Mouse (Mus musculus) myocyte (in vitro differentiated cells): ENCODE measurements around the gene Bahd1. TPM values are rescaled to one million over a fixed set of nuclear protein-coding genes. Genes with fewer than 3 reads are reported as not detected.

ENCODE experiments used
- H3K27me3 ChIP-seq: one replicate; pipeline ENCODE4 v1.6.1; 2011; ENCODE audit not compliant: control insufficient read depth, insufficient read depth, insufficient read length
- H3K36me3 ChIP-seq: one replicate; pipeline ENCODE4 v1.6.1; 2011; ENCODE audit not compliant: control insufficient read depth, insufficient read depth
- H3K4me2 ChIP-seq: one replicate; pipeline ENCODE4 v1.6.1; 2011; ENCODE audit warnings: low read depth, control low read depth
- H3K4me3 ChIP-seq: one replicate; pipeline ENCODE4 v1.5.1; 2011; ENCODE audit warnings: mild to moderate bottlenecking, control low read depth, moderate library complexity
- H3K79me2 ChIP-seq: one replicate; pipeline ENCODE4 v1.6.1; 2011; ENCODE audit not compliant: control insufficient read depth, insufficient read depth
- H3ac ChIP-seq: one replicate; pipeline ENCODE4 v1.6.1; 2011; ENCODE audit not compliant: control insufficient read depth, insufficient read length
- CEBPB ChIP-seq: IDR thresholded peaks from 2 replicates; pipeline ENCODE4 v1.6.1; 2011; ENCODE audit warnings: mild to moderate bottlenecking, moderate library complexity; ENCODE audit not compliant: poor library complexity, insufficient read depth, severe bottlenecking
- E2F4 ChIP-seq: IDR thresholded peaks from one replicate; pipeline ENCODE4 v1.6.1; 2011; ENCODE audit warnings: mild to moderate bottlenecking, control low read depth, moderate library complexity; ENCODE audit not compliant: insufficient read depth
- MAX ChIP-seq: IDR thresholded peaks from one replicate; pipeline ENCODE4 v1.6.1; 2011; ENCODE audit warnings: low read depth, mild to moderate bottlenecking, control low read depth
- MYOD1 ChIP-seq, 3 experiments: IDR thresholded peaks; one replicate each; pipeline ENCODE4 v1.6.1; 2011; ENCODE audit warnings: control low read depth in 2 of 3, low read depth in 2 of 3, mild to moderate bottlenecking in 2 of 3, moderate library complexity in 1 of 3; ENCODE audit not compliant: insufficient read length in 2 of 3, control insufficient read depth in 1 of 3
- MYOG ChIP-seq, 3 experiments: IDR thresholded peaks; one replicate each; pipeline ENCODE4 v1.6.1; 2011; ENCODE audit warnings: control low read depth in 2 of 3, low read depth in 2 of 3, mild to moderate bottlenecking in 2 of 3; ENCODE audit not compliant: insufficient read length in 2 of 3, control insufficient read depth in 1 of 3, insufficient read depth in 1 of 3
- POLR2A ChIP-seq: IDR thresholded peaks from one replicate; pipeline ENCODE4 v1.6.1; 2011; ENCODE audit warnings: low read depth, mild to moderate bottlenecking, control low read depth, moderate library complexity; ENCODE audit not compliant: insufficient read length
- POLR2AphosphoS2 ChIP-seq: IDR thresholded peaks from one replicate; pipeline ENCODE4 v1.6.1; 2011; ENCODE audit warnings: low read depth, control low read depth; ENCODE audit not compliant: insufficient read length
- REST ChIP-seq: IDR thresholded peaks from one replicate; pipeline ENCODE4 v1.6.1; 2011; ENCODE audit warnings: mild to moderate bottlenecking, control low read depth, moderate library complexity; ENCODE audit not compliant: insufficient read depth, insufficient read length
- SRF ChIP-seq: IDR thresholded peaks from one replicate; pipeline ENCODE4 v1.6.1; 2011; ENCODE audit warnings: low read depth; ENCODE audit not compliant: control insufficient read depth, insufficient read length
- TCF12 ChIP-seq: IDR thresholded peaks from one replicate; pipeline ENCODE4 v1.6.1; 2011; ENCODE audit warnings: mild to moderate bottlenecking, control low read depth; ENCODE audit not compliant: poor library complexity, insufficient read depth, severe bottlenecking
- TCF3 ChIP-seq: IDR thresholded peaks from one replicate; pipeline ENCODE4 v1.6.1; 2011; ENCODE audit warnings: low read depth, control low read depth; ENCODE audit not compliant: insufficient read length
- USF1 ChIP-seq: IDR thresholded peaks from one replicate; pipeline ENCODE4 v1.6.1; 2011; ENCODE audit warnings: low read depth, mild to moderate bottlenecking, control low read depth, moderate library complexity
- polyA plus RNA-seq: library from polyadenylated mRNA; unstranded; fragments of >200 nt; fragmentation: generic; extraction: Trizol; gene quantifications from one replicate; pipeline ENCODE4 v1.2.1, GENCODE M21; 2012; ENCODE audit warnings: missing spikeins

Bahd1 gene
- polyA plus RNA-seq, 1 experiment, result 12.0 TPM

DNA sequence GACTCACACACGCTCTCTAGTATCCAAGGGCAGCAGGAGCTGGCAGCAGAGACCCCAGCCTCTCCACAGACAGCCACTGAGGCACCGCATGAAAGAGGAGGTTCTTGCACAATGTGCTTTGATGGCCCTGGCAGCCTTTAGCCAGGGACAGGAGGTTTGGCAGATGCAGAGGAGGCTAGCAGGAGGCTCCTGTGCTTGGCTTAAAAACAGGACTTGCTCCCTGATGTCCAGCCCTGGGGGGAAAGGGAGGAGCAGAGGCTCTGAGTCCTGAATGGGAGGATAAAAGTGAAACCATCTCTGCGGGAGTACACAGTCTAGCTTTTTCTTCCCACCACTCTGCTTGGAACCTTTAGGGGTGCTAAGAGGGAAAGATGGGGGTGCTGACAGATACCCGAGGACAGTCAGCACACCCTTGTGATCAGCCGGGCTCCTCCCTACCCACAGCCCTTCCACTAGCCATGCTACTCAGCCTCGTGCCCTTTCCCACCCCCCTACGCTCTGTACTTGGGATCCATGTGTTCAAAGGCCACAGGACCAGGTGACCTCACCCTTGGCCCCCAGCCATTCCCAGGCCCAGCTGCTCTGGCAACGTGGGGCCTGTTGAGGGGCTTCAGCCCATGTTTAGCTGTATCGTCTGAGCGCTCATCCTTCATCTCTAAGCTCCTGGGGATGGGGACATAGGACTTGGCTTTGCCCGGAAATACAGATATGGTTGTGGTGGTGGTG is 13.5 kb downstream of the Bahd1 start:
- Histone ChIP-seq H3K79me2 (peaks cover 9% of the 10 kb centered on the region), H3K36me3 (no peaks in the 10 kb centered on the region), H3K27me3 (no peaks in the 10 kb centered on the region), H3K4me3 (no peak overlapping the region), H3ac (no peak overlapping the region), H3K4me2 (no peak overlapping the region)
- TF ChIP-seq MYOD1 (IDR thresholded peaks at IDR 0.05; ENCODE audit: control insufficient read depth in 1 of 3, insufficient read length in 2 of 3, low read depth in 2 of 3) (no peak), POLR2AphosphoS2 (no peak), MYOG (IDR thresholded peaks at IDR 0.05; ENCODE audit: control insufficient read depth in 1 of 3, insufficient read depth in 1 of 3, insufficient read length in 2 of 3, low read depth in 2 of 3) (no peak), MAX (no peak), E2F4 (no peak), USF1 (no peak), TCF12 (no peak), REST (no peak), SRF (no peak), TCF3 (no peak), CEBPB (no peak), POLR2A (no peak)

DNA sequence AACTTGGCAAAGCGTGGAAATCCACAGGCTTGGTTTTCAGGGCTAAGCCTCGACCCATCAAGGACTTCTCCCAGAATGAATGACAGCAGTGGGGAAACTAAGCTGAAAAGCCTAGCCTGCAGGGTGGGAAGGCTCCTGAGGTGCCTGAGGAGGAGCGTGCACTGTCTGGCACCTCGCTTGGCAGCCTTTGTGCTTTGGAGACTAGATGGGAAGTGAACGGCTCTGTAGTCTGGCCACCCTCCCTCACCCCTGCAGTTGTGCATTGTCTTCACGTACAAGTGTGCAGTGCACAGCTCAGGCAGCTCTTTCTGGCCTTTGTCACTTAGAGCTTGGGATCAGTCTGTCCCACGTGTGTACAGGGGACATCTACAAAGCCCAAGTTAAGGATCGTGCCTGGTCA is 14.5 kb downstream of the Bahd1 start:
- H3K27me3 ChIP-seq, result no peaks in the 10 kb centered on the region
- TF ChIP-seq TCF3 (no peak), MYOG (IDR thresholded peaks at IDR 0.05; ENCODE audit: control insufficient read depth in 1 of 3, insufficient read depth in 1 of 3, insufficient read length in 2 of 3, low read depth in 2 of 3) (no peak), MYOD1 (IDR thresholded peaks at IDR 0.05; ENCODE audit: control insufficient read depth in 1 of 3, insufficient read length in 2 of 3, low read depth in 2 of 3) (no peak), REST (no peak), E2F4 (no peak), SRF (no peak), CEBPB (no peak), TCF12 (no peak), MAX (no peak), POLR2A (no peak), USF1 (no peak), POLR2AphosphoS2 (no peak)
- no peak overlapping the region for H3K4me2 ChIP-seq
- peaks cover 8% of the 10 kb centered on the region for H3K79me2 ChIP-seq
- no peak overlapping the region for H3ac ChIP-seq
- no peak overlapping the region for H3K4me3 ChIP-seq
- H3K36me3 ChIP-seq, result no peaks in the 10 kb centered on the region

DNA sequence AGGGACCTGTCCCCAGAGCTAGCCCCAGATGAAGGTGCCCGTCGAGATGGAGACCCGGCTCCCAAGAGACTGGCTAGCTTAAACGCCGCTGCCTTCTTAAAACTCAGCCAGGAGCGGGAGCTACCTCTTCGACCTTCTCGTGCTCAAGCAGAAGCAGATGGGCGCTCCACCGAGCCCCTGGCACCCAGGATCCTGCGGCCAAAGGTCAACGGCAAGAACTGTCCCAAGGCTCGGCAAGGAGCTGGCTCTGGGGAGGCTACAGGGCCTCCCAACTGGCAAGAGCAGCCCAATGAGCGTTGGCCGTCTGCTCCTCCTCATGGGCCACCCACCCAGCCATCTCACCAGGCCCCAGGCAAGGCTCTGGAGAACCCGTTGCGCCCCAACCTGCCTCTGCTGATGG is 16.3 kb downstream of the Bahd1 start:
- Histone ChIP-seq H3K36me3 (peaks cover 2% of the 10 kb centered on the region), H3K4me2 (no peak overlapping the region), H3K4me3 (no peak overlapping the region), H3K79me2 (peaks cover 5% of the 10 kb centered on the region), H3ac (no peak overlapping the region), H3K27me3 (no peaks in the 10 kb centered on the region)
- TF ChIP-seq MAX, result no peak
- no peak for TF ChIP-seq SRF
- TF ChIP-seq MYOD1 (IDR thresholded peaks at IDR 0.05; ENCODE audit: control insufficient read depth in 1 of 3, insufficient read length in 2 of 3, low read depth in 2 of 3), result no peak
- no peak for TF ChIP-seq TCF3
- no peak for TF ChIP-seq REST
- no peak for TF ChIP-seq E2F4
- no peak for TF ChIP-seq CEBPB
- TF ChIP-seq POLR2AphosphoS2, result no peak
- no peak for TF ChIP-seq TCF12
- TF ChIP-seq MYOG (IDR thresholded peaks at IDR 0.05; ENCODE audit: control insufficient read depth in 1 of 3, insufficient read depth in 1 of 3, insufficient read length in 2 of 3, low read depth in 2 of 3), result no peak
- no peak for TF ChIP-seq USF1
- no peak for TF ChIP-seq POLR2A

DNA sequence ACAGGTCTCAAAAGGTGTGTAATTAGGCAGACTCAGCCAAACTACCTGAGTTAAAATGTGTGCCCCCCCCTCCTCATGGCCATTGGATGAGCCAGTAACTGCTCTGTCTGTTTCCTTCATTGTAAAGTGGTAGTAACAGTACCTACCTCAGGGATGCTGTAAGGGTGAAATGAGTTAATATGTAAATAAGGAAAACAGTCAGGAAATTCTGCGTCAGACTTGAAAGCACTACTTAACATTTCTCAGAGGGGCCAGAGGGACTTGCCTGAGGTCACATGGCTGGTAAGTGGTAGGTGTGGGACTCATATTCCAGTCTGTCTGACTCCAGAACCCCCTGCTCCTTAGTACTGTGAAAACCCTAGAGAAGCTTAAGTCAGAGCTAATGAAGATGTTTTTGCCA is 18.4 kb downstream of the Bahd1 start:
- H3K27me3 ChIP-seq, result no peaks in the 10 kb centered on the region
- TF ChIP-seq E2F4 (no peak), TCF3 (no peak), USF1 (no peak), CEBPB (no peak), MAX (no peak), MYOD1 (IDR thresholded peaks at IDR 0.05; ENCODE audit: control insufficient read depth in 1 of 3, insufficient read length in 2 of 3, low read depth in 2 of 3) (no peak), TCF12 (no peak), POLR2A (no peak), POLR2AphosphoS2 (no peak), MYOG (IDR thresholded peaks at IDR 0.05; ENCODE audit: control insufficient read depth in 1 of 3, insufficient read depth in 1 of 3, insufficient read length in 2 of 3, low read depth in 2 of 3) (no peak), REST (no peak), SRF (no peak)
- peaks cover 6% of the 10 kb centered on the region for H3K36me3 ChIP-seq
- no peak overlapping the region for H3ac ChIP-seq
- H3K4me3 ChIP-seq, result no peak overlapping the region
- no peaks in the 10 kb centered on the region for H3K79me2 ChIP-seq
- H3K4me2 ChIP-seq, result no peak overlapping the region
